Mouse (Mus musculus) embryonic facial prominence, embryonic 13.5 days (tissue): ENCODE measurements around the gene Dgkd. TPM values are rescaled to one million over a fixed set of nuclear protein-coding genes. Genes with fewer than 3 reads are reported as not detected.

Experiments used
- polyA plus RNA-seq: library from polyadenylated mRNA; unstranded; fragments of >200 nt; fragmentation: Nextera tagmentation; extraction: Ambion mirVana; gene quantifications from 2 replicates; pipeline ENCODE4 v1.2.1, GENCODE M21; 2015

Dgkd gene
- polyA plus RNA-seq, 1 experiment from 2014 or later = 28.8 TPM

Other genes starting within 250 kb of the Dgkd start
- gene Inpp5d, start 233.0 kb upstream of the Dgkd start, polyA plus RNA-seq = 3.6 and 5.9 TPM in 2 replicates
- 36.3 and 36.8 TPM in 2 replicates for gene Atg16l1, start 97.4 kb upstream of the Dgkd start, polyA plus RNA-seq
- 2.1 and 3.2 TPM in 2 replicates for gene Sag, start 49.6 kb upstream of the Dgkd start, polyA plus RNA-seq
- 52.3 and 54.0 TPM in 2 replicates for gene Usp40, start 155.3 kb downstream of the Dgkd start, polyA plus RNA-seq
- not detected in 2 replicates for gene Ugt1a10, start 202.1 kb downstream of the Dgkd start, polyA plus RNA-seq
- gene Ugt1a9, start 217.5 kb downstream of the Dgkd start, polyA plus RNA-seq = not detected in 2 replicates
- not detected in 2 replicates for gene Ugt1a8, start 234.5 kb downstream of the Dgkd start, polyA plus RNA-seq
- 1.6 and 1.7 TPM in 2 replicates for gene Ugt1a7c, start 241.8 kb downstream of the Dgkd start, polyA plus RNA-seq
- 0.17 and 0.29 TPM in 2 replicates for gene Ugt1a6b, start 250.0 kb downstream of the Dgkd start, polyA plus RNA-seq